Mouse (Mus musculus) intestine, embryonic 14.5 days (tissue): ENCODE measurements around the gene Emp3. TPM values are rescaled to one million over a fixed set of nuclear protein-coding genes. Genes with fewer than 3 reads are reported as not detected.
A peak's percentile ranks its signal among the peaks of the same experiment; 100 is the strongest.
"Not testable (repeated sequence)": the region's sequence is repeated elsewhere in the genome, so short reads cannot be mapped to it uniquely, and the experiment has no call there.

ENCODE experiments used
- ATAC-seq: fragments of 200-750 bp; cut with Nextera tagmentation; replicated peaks from 2 replicates; pipeline ENCODE4 v1.8.0; 2017; ENCODE audit warnings: low read depth, moderate number of reproducible peaks, moderate TSS enrichment, moderate library complexity; ENCODE audit not compliant: low FRiP score, low TSS enrichment
- DNase-seq: peaks from one replicate; pipeline ENCODE4 v3.0.0-alpha.2; 2018; ENCODE audit warnings: low spot score
- H3K27ac ChIP-seq: fragments of 300-500 bp; sonication (generic); 2 replicates; pipeline ENCODE4 v1.5.1; 2014; ENCODE audit warnings: low read depth, mild to moderate bottlenecking, control low read depth
- H3K27me3 ChIP-seq: fragments of 300-500 bp; sonication (generic); replicated peaks from 2 replicates; pipeline ENCODE4 v1.6.1; 2014; ENCODE audit warnings: low read length, control low read depth; ENCODE audit not compliant: control insufficient read depth, insufficient read depth
- H3K36me3 ChIP-seq: fragments of 300-500 bp; sonication (generic); 2 replicates; pipeline ENCODE4 v1.6.1; 2014; ENCODE audit warnings: low read length, control low read depth; ENCODE audit not compliant: control insufficient read depth, insufficient read depth
- H3K4me1 ChIP-seq: fragments of 300-500 bp; sonication (generic); replicated peaks from 2 replicates; pipeline ENCODE4 v1.6.1; 2014; ENCODE audit warnings: low read length, control low read depth, mixed read lengths; ENCODE audit not compliant: control insufficient read depth, insufficient read depth
- H3K4me2 ChIP-seq: fragments of 300-500 bp; sonication (generic); 2 replicates; pipeline ENCODE4 v1.6.1; 2014; ENCODE audit warnings: low read length
- H3K4me3 ChIP-seq: fragments of 300-500 bp; sonication (generic); 2 replicates; pipeline ENCODE4 v1.5.1; 2014; ENCODE audit warnings: low read depth, low read length, control low read depth, mixed read lengths
- H3K9ac ChIP-seq: fragments of 300-500 bp; sonication (generic); 2 replicates; pipeline ENCODE4 v1.6.1; 2014; ENCODE audit warnings: mild to moderate bottlenecking, low read length
- H3K9me3 ChIP-seq: fragments of 300-500 bp; sonication (generic); 2 replicates; pipeline ENCODE4 v1.6.1; 2016; ENCODE audit warnings: low read length, control low read depth; ENCODE audit not compliant: control insufficient read depth
- WGBS: fragments of 180-500 bp; shearing (Covaris S2); extraction: QIAGEN DNeasy Blood & Tissue Kit; methylation state at CpG from one replicate; pipeline ENCODE4 v1.1.7; 2014; 5-methylcytosine and 5-hydroxymethylcytosine counted together
- polyA plus RNA-seq: library from polyadenylated mRNA; unstranded; fragments of >200 nt; fragmentation: Nextera tagmentation; extraction: Ambion mirVana; gene quantifications from 2 replicates; pipeline ENCODE4 v1.2.1, GENCODE M21; 2014

The Emp3 gene
- polyA plus RNA-seq, 1 experiment from 2014 or later: 204 TPM

DNA sequence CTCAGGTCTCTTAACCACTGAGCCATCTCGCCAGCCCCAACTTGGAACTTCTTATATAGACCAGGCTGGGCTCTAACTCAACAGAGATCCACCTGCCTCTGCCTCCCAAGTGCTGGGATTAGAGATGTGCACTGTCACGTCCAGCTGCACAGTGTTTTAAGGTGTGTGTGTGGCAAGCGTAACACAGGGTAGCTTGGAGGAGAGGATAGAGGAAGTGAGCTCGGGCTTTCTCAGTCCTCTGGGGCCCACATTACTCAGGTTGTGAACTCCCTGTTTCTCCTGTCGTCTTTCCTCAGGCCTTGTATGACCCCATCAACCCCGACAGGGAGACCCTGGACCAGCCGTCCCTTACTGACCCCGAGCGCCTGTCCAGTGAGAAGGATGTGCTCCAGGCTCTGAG, 14.6 kb downstream of the Emp3 start:
- no peak for ATAC-seq
- H3K4me3 ChIP-seq: no peak overlapping the region
- no peak for DNase-seq

DNA sequence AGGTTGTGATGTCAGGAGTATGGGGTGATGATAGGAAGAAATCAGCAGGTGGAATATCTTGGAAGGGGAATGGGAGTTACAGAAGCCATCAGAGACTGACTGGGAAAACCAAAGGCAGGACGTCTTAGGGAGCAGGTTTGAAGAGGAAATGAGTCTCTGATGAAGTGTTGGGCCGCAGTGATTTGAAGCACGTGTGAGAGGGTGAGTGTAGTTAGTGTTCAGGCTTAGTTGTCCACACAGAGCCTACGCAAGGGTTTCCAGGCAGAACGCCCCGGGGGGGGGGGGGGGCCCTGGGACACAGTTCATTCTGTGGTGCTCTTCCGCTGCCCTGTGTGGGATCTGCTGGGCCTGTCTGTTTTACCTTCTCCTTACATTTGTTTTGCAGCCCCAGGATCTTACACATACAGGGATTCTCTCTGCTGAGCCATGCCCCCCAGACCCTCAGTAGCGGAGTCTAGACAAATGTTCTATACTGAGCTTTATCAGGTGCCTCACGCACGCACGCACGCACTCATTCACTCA, 18.7 kb downstream of the Emp3 start:
- Histone ChIP-seq H3K4me2 (no peak overlapping the region), H3K4me1 (no peaks in the 10 kb centered on the region; the same call in 1 of the 2 replicates), H3K9ac (no peak overlapping the region), H3K27ac (0 out of 2 replicates have a peak overlapping the region, but pooled peaks have one; percentile 27), H3K27me3 (no peaks in the 10 kb centered on the region), H3K9me3 (no peaks in the 10 kb centered on the region), H3K4me3 (no peak overlapping the region), H3K36me3 (0 out of 2 replicates have a peak, but pooled peaks cover 7% of the 10 kb centered on the region)
- no peak for ATAC-seq
- WGBS: 75% methylated on average over 12 of the region's 12 CpGs
- no peak for DNase-seq

More for the DNA sequence above, 14.6 kb downstream of the Emp3 start:
- no peaks in the 10 kb centered on the region for H3K27me3 ChIP-seq
- no peak overlapping the region for H3K9ac ChIP-seq
- H3K27ac ChIP-seq: no peak overlapping the region
- no peaks in the 10 kb centered on the region for H3K4me1 ChIP-seq
- no peaks in the 10 kb centered on the region for H3K9me3 ChIP-seq
- whole genome bisulfite sequencing: 89% methylated on average over 9 of the region's 9 CpGs
- H3K4me2 ChIP-seq: no peak overlapping the region
- H3K36me3 ChIP-seq: peaks cover 12% of the 10 kb centered on the region; the same call in 1 of the 2 replicates

- no peak overlapping the region for H3K9ac ChIP-seq
- H3K4me1 ChIP-seq: no peaks in the 10 kb centered on the region; the same call in 1 of the 2 replicates
- H3K4me3 ChIP-seq: no peak overlapping the region
- H3K9me3 ChIP-seq: no peaks in the 10 kb centered on the region
- H3K27me3 ChIP-seq: no peaks in the 10 kb centered on the region
- H3K4me2 ChIP-seq: no peak overlapping the region
- H3K27ac ChIP-seq: no peak overlapping the region
- no peaks in the 10 kb centered on the region for H3K36me3 ChIP-seq
- ATAC-seq: no peak
- WGBS: 48% methylated on average over 5 of the region's 5 CpGs
- no peak for DNase-seq
Observed at GRCm38 (mm10) chr7:45901562-45901961, 19.6 kb downstream of the Emp3 start.

DNA sequence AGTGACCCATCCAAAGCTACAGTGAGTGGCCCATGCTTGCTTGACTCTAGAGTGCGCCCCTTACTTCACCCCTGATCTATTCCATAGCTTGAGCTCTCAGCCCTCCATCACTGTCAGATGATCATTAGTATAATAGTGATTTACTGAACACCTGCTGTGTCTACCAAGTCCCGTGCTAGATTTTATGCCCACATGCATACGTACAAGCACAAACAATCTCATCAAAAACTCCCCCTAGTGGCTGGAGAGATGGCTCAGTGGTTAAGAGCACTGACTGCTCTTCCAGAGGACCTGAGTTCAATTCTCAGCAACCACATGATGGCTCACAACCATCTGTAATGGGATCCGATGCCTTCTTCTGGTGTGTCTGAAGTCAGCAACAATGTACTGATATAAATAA, 23.1 kb downstream of the Emp3 start:
- WGBS: 63% methylated on average over 4 of the region's 4 CpGs
- not testable (repeated sequence) for H3K4me3 ChIP-seq, DNase-seq, H3K4me1 ChIP-seq, H3K27me3 ChIP-seq, H3K27ac ChIP-seq, H3K36me3 ChIP-seq, H3K9ac ChIP-seq, ATAC-seq, H3K9me3 ChIP-seq
- peak overlapping the region; percentile 78 for H3K4me2 ChIP-seq

- no peaks in the 10 kb centered on the region for H3K27me3 ChIP-seq
- H3K4me3 ChIP-seq: peak overlapping the region; percentile 57
- no peaks in the 10 kb centered on the region for H3K9me3 ChIP-seq
- 2% methylated on average over 19 of the region's 19 CpGs for WGBS
- peak; percentile 75 for ATAC-seq
- H3K36me3 ChIP-seq: no peaks in the 10 kb centered on the region
- peak overlapping the region; percentile 78 for H3K4me2 ChIP-seq
- peak; percentile 82 for DNase-seq
- peak overlapping the region; percentile 76 for H3K27ac ChIP-seq
- no peaks in the 10 kb centered on the region; the same call in 1 of the 2 replicates for H3K4me1 ChIP-seq
- peak overlapping the region; percentile 64 for H3K9ac ChIP-seq
Observed at GRCm38 (mm10) chr7:45897258-45897757, 23.9 kb downstream of the Emp3 start.

GRCm38 (mm10) chr7:45896517-45897257, 24.5 kb downstream of the Emp3 start, which contains the start of the genes Syngr4 and Tmem143:
Gene Syngr4 (minus strand): TSS chr7:45896714.
Gene Tmem143 (plus strand): TSS chr7:45896941.
- H3K9ac ChIP-seq: peak within 1 kb of the TSS; percentile 64
- peak; percentile 93 for DNase-seq
- H3K4me2 ChIP-seq: peak within 1 kb of the TSS; percentile 78
- H3K4me1 ChIP-seq: no peaks in the 10 kb centered on the region; the same call in 1 of the 2 replicates
- peak within 1 kb of the TSS; percentile 76 for H3K27ac ChIP-seq
- WGBS: 2% methylated on average over 40 of the region's 40 CpGs
- peak; percentile 86 for ATAC-seq
- no peaks in the 10 kb centered on the region for H3K27me3 ChIP-seq
- H3K36me3 ChIP-seq: no peaks in the 10 kb centered on the region
- peak within 1 kb of the TSS; percentile 57 for H3K4me3 ChIP-seq
- H3K9me3 ChIP-seq: no peaks in the 10 kb centered on the region

DNA sequence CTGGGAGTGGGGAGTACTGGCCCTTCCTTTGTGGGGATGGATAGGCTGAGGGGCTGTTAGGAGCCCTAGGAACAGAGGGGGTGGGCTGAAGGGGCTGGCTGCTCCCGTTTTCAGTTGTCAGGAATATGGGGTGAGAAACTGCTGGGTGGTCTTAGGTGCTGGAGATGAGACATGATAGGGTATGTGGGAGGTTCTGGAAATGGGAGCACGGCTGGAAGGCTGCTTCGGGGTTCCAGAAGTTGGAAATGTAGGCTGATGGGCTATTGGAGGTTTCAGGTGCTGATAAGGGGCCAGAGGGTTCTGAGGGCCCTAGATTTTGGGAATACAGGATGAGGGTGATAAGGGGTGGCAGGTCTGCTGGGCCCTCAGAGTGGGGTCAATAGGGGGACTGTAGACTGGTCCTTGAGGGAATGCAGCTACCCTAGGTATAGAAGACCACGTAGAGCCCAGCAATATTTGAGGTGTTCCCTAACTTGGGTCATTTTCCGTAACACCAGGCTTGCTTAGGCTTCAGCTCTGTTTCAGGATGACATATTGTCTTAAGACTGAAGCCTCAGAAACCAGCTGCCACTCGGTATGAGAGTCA, 25.2 kb downstream of the Emp3 start:
- ATAC-seq (peak; percentile 18; the same call in 1 of the 2 replicates), DNase-seq (no peak)
- H3K4me3 ChIP-seq: peak overlapping the region; percentile 57

DNA sequence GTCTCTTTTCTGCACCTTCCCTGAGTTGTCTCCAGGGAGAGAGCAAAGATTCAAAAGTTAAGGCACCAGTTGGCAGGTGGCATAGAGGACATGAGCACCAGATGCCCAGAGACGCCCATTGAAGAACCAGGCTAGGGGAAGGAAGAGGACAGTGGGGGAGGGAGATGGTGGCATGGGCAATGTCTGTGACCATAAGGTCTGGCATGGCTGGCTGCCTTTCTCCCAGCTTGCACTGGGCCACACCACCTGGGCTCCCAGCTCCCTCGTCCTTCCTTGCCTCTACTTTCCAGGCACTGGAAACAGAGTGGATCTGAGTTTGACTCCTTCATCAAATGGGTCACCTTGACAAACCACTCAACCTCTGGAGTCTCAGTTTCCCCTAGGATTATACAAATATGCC, 28.6 kb downstream of the Emp3 start:
- Histone ChIP-seq H3K9ac (no peak overlapping the region), H3K9me3 (no peaks in the 10 kb centered on the region), H3K36me3 (no peaks in the 10 kb centered on the region), H3K4me2 (no peak overlapping the region), H3K4me3 (no peak overlapping the region), H3K27me3 (no peaks in the 10 kb centered on the region), H3K4me1 (no peaks in the 10 kb centered on the region; the same call in 1 of the 2 replicates), H3K27ac (no peak overlapping the region)
- DNase-seq (no peak), ATAC-seq (no peak)
- WGBS: 87% methylated on average over 2 of the region's 2 CpGs

More for the DNA sequence above, 25.2 kb downstream of the Emp3 start:
- Histone ChIP-seq H3K4me2 (peak overlapping the region; percentile 78), H3K27ac (0 out of 2 replicates have a peak overlapping the region, but pooled peaks have one; percentile 57), H3K9ac (no peak overlapping the region), H3K9me3 (no peaks in the 10 kb centered on the region), H3K4me1 (no peaks in the 10 kb centered on the region; the same call in 1 of the 2 replicates), H3K27me3 (no peaks in the 10 kb centered on the region), H3K36me3 (no peaks in the 10 kb centered on the region)
- 71% methylated on average over 6 of the region's 6 CpGs for WGBS
